Mouse (Mus musculus) neutrophil, adult 5-6 weeks (primary cell): ENCODE data around the gene Eri3. TPM values are rescaled to one million over a fixed set of nuclear protein-coding genes. Genes with fewer than 3 reads are reported as not detected.

Experiments used
- ATAC-seq: fragments of 151-379, 151-347 bp; 2 replicates; pipeline ENCODE4 v1.8.0; 2017; ENCODE audit warnings: mild to moderate bottlenecking, moderate TSS enrichment; ENCODE audit not compliant: insufficient number of reproducible peaks, poor library complexity, low FRiP score, severe bottlenecking; ENCODE audit errors: extremely low read depth
- total RNA-seq: library from RNA; stranded (forward); fragments of 200-1000 nt; gene quantifications from 2 replicates; pipeline ENCODE4 v1.2.3, GENCODE M21; 2017

Eri3 gene
- total RNA-seq, 1 experiment from 2014 or later: 19.3 TPM

DNA sequence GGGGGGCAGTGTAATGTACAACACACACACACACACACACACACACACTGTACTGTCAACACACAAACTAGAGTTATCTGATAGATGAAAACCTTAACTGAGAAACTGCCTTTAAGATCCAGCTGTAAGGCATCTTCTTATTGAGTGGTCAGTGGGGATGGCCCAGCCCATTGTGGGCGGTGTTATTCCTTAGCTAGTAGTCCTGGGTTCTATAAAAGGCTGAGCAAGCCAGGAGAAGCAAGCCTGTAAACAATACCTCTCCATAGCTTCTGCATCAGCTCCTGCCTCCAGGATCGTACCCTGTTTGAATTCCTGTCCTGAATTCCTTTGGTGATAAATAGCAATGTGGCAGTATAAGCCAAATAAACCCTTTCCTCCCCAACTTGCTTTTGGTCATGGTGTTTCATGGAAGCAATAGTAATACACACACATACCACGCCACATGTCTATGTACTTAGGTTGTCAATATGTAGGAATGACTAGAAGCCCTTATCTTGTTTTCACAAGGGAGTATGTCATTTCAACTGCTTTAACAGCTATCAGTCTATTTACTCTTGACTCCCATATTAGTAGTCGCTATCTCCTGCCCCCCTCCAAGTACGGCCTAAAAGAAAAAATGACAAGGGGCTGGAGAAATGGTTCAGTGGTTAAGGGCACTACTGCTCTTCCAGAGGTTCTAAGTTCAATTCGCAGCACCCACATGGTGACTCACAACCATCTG is 133.0 kb downstream of the Eri3 start:
- no peak for ATAC-seq

DNA sequence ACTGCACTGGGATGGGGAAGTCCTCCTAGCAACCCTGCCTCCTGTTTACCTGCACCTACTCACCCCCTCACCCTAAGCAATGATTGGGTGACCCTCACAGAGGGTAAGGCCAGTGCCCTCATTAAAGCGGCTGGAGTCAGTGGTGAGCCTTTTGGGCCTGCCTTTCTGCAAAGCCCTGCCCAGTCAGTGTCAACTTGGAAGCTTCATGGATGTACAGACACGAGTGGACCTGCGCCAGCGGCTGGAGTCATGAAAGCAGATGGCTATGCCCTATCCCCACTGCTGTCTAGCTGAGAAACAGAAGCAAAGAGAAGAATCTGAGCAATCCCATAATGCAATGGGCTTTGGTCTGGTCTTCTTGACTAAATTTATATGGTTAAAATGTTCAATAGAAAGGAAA is 136.2 kb downstream of the Eri3 start:
- ATAC-seq: no peak

DNA sequence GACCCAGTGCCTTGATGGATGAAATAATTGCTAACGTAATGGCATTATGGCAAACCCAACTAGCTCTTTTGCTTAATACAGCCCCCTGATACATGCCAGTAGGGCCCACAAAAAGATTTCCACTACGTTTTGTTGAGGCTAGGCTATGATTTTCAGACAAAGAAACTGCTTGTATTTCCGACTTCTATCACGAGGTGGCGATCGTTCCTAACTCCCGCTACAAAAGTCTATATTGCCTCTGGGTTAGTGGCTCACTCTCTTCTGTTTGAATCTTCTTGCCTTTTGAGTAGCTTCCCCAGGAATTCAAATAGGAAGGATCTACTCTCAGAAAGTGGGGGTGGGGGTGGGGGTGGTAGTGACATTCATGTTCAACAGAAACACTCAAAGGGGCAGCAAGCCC is 155.2 kb downstream of the Eri3 start:
- no peak for ATAC-seq

- no peak for ATAC-seq
These were observed 158.8 kb downstream of the Eri3 start for GRCm38 (mm10) chr4:117708780-117709550.

DNA sequence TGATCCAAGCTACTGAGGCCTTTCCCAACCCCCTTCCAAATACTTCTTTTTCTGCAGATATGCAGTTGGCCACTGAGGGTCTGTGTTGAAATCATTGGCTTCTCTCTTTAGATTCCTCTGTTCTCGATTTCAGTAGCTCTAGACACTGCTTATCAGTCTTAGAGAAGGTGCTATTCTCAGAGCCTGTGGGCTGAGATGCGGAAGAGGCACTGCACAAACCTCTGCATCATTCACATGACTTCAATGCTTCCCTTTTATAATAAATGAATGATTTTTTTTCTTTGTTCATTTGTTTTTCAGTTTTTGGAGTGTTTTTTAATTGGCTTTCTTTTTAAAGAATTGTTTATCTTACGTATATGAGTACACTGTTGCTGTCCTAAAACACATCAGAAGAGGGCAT is 162.1 kb downstream of the Eri3 start:
- no peak for ATAC-seq

DNA sequence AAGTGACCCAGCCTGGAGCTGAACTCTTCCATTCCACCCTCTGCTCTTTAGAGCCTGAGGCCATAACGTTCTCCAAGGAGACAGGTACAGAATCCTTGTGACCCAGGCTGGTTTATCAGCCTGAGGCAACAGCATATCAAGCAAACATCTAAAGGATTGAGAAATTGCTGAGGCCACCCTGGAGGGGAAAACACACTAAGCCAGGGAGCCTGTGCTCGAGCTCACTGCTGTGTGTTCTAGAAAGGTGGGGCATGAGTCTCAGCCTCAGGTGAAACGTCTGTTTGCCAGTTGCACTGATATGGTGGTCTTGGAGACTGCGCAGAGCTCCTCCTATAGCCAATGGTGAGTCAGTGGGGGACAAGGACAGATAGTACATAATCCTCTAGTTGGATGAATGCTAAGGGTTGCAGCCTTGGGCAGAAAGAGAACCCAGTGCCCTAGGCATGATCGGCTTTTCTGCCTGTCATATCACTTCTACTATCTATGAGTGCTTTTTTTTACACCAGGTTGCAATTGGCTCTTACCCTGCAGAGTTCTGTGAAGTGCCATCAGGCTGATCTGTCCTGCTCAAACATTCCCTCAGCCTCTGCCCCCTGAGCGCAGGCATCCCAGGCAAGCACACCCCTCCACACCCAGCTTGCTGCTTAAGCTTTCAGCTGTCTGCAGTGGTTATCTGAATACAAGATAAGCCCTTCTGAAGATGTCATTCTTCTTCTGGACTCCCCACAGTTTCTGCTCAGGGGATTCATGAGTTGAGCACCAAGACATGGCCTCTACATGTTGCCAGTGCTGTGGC is 163.3 kb downstream of the Eri3 start:
- no peak for ATAC-seq

Other genes starting within 250 kb of the Eri3 start
- gene Rnf220, start 53.3 kb upstream of the Eri3 start, total RNA-seq: 101 and 108 TPM in 2 replicates
- 12.7 and 21.6 TPM in 2 replicates for gene Dmap1, start 131.9 kb downstream of the Eri3 start, total RNA-seq
- not detected in 2 replicates for gene Gm12845, start 174.0 kb downstream of the Eri3 start, total RNA-seq
- gene Klf17, start 215.3 kb downstream of the Eri3 start, total RNA-seq: not detected in 2 replicates